Mouse (Mus musculus) embryonic facial prominence, embryonic 11.5 days (tissue): ENCODE data around the gene Robo1. TPM values are rescaled to one million over a fixed set of nuclear protein-coding genes. Genes with fewer than 3 reads are reported as not detected.

Experiments used
- ATAC-seq: fragments of 200-750 bp; cut with Nextera tagmentation; replicated peaks from 2 replicates; pipeline ENCODE4 v1.8.0; 2017; ENCODE audit warnings: low read depth; ENCODE audit not compliant: insufficient number of reproducible peaks, low FRiP score, low TSS enrichment
- DNase-seq: peaks from one replicate; pipeline ENCODE4 v3.0.0-alpha.2; 2015; ENCODE audit warnings: low spot score
- H3K27ac ChIP-seq: fragments of 300-500 bp; sonication (generic); replicated peaks from 2 replicates; pipeline ENCODE4 v1.5.1; 2014; ENCODE audit warnings: mild to moderate bottlenecking, low read depth, low read length, control low read depth
- H3K27me3 ChIP-seq: fragments of 300-500 bp; sonication (generic); 2 replicates; pipeline ENCODE4 v1.6.1; 2014; ENCODE audit warnings: mild to moderate bottlenecking, low read length, moderate library complexity, mixed read lengths; ENCODE audit not compliant: control insufficient read depth, insufficient read depth
- H3K36me3 ChIP-seq: fragments of 300-500 bp; sonication (generic); replicated peaks from 2 replicates; pipeline ENCODE4 v1.6.1; 2014; ENCODE audit warnings: low read depth, mild to moderate bottlenecking, low read length, moderate library complexity, mixed read lengths; ENCODE audit not compliant: control insufficient read depth, insufficient read depth
- H3K4me1 ChIP-seq: fragments of 300-500 bp; sonication (generic); 2 replicates; pipeline ENCODE4 v1.6.1; 2014; ENCODE audit warnings: low read length, mixed read lengths; ENCODE audit not compliant: control insufficient read depth, insufficient read depth
- H3K4me2 ChIP-seq: fragments of 300-500 bp; sonication (generic); 2 replicates; pipeline ENCODE4 v1.6.1; 2014; ENCODE audit warnings: low read depth, mild to moderate bottlenecking, control low read depth, low read length, moderate library complexity
- H3K4me3 ChIP-seq: fragments of 300-500 bp; sonication (generic); 2 replicates; pipeline ENCODE4 v1.5.1; 2014; ENCODE audit warnings: low read depth, low read length, control low read depth
- H3K9ac ChIP-seq: fragments of 300-500 bp; sonication (generic); replicated peaks from 2 replicates; pipeline ENCODE4 v1.6.1; 2014; ENCODE audit warnings: mild to moderate bottlenecking, control low read depth, low read length
- H3K9me3 ChIP-seq: fragments of 300-500 bp; sonication (generic); replicated peaks from 2 replicates; pipeline ENCODE4 v1.6.1; 2016; ENCODE audit warnings: mild to moderate bottlenecking, low read length, inconsistent platforms, mixed read lengths; ENCODE audit not compliant: control insufficient read depth
- WGBS: fragments of 180-500 bp; shearing (Covaris S2); extraction: QIAGEN DNeasy Blood & Tissue Kit; methylation state at CpG from one replicate; pipeline ENCODE4 v1.1.7; 2014; 5-methylcytosine and 5-hydroxymethylcytosine counted together
- polyA plus RNA-seq: library from polyadenylated mRNA; unstranded; fragments of >200 nt; fragmentation: Nextera tagmentation; extraction: Ambion mirVana; gene quantifications from 2 replicates; pipeline ENCODE4 v1.2.1, GENCODE M21; 2014

Gene Robo1
- polyA plus RNA-seq, 1 experiment from 2014 or later = 50.0 TPM

- Histone ChIP-seq H3K27ac (no peak overlapping the region; the same call in 1 of the 2 replicates), H3K9ac (no peak overlapping the region), H3K4me3 (no peak overlapping the region), H3K4me2 (0 out of 2 replicates have a peak overlapping the region, but pooled peaks have one; percentile 2), H3K4me1 (no peaks in the 10 kb centered on the region; the same call in 1 of the 2 replicates), H3K36me3 (no peaks in the 10 kb centered on the region), H3K27me3 (no peaks in the 10 kb centered on the region), H3K9me3 (no peaks in the 10 kb centered on the region)
- ATAC-seq (peak; percentile 71; the same call in 1 of the 2 replicates), DNase-seq (peak; percentile 72)
- WGBS = 31% methylated on average over 3 of the region's 3 CpGs
Observed at GRCm38 (mm10) chr16:72810942-72811341, 502.8 kb downstream of the Robo1 start.

- Histone ChIP-seq H3K27me3 (no peaks in the 10 kb centered on the region), H3K36me3 (no peaks in the 10 kb centered on the region), H3K9me3 (no peaks in the 10 kb centered on the region), H3K4me1 (no peaks in the 10 kb centered on the region; the same call in 1 of the 2 replicates), H3K9ac (no peak overlapping the region), H3K4me2 (no peak overlapping the region), H3K4me3 (no peak overlapping the region), H3K27ac (no peak overlapping the region)
- 40% methylated on average over 5 of the region's 5 CpGs for WGBS
- ATAC-seq (no peak), DNase-seq (no peak)
Observed at GRCm38 (mm10) chr16:72811494-72811893, 503.4 kb downstream of the Robo1 start.

GRCm38 (mm10) chr16:72811908-72812307 lies 503.8 kb downstream of the Robo1 start:
- 22% methylated on average over 3 of the region's 3 CpGs for whole genome bisulfite sequencing
- Histone ChIP-seq H3K9ac (no peak overlapping the region), H3K36me3 (no peaks in the 10 kb centered on the region), H3K4me2 (no peak overlapping the region), H3K9me3 (no peaks in the 10 kb centered on the region), H3K4me3 (no peak overlapping the region), H3K27ac (no peak overlapping the region), H3K4me1 (no peaks in the 10 kb centered on the region; the same call in 1 of the 2 replicates), H3K27me3 (no peaks in the 10 kb centered on the region)
- ATAC-seq = no peak
- DNase-seq = no peak

- ATAC-seq (no peak), DNase-seq (no peak)
- WGBS = 66% methylated on average over 8 of the region's 8 CpGs
- peaks cover 3% of the 10 kb centered on the region; the same call in 1 of the 2 replicates for H3K4me1 ChIP-seq
- no peaks in the 10 kb centered on the region for H3K27me3 ChIP-seq
- no peak overlapping the region for H3K4me3 ChIP-seq
- no peak overlapping the region for H3K27ac ChIP-seq
- H3K9ac ChIP-seq = no peak overlapping the region
- H3K9me3 ChIP-seq = no peaks in the 10 kb centered on the region
- H3K36me3 ChIP-seq = no peaks in the 10 kb centered on the region
- H3K4me2 ChIP-seq = no peak overlapping the region
Observed at GRCm38 (mm10) chr16:72828381-72828780, 520.3 kb downstream of the Robo1 start.

- no peaks in the 10 kb centered on the region for H3K9me3 ChIP-seq
- H3K27ac ChIP-seq = no peak overlapping the region
- no peak overlapping the region for H3K4me3 ChIP-seq
- peaks cover 3% of the 10 kb centered on the region; the same call in 1 of the 2 replicates for H3K4me1 ChIP-seq
- no peak for ATAC-seq
- no peaks in the 10 kb centered on the region for H3K36me3 ChIP-seq
- 41% methylated on average over 8 of the region's 8 CpGs for WGBS
- DNase-seq = no peak
- no peak overlapping the region for H3K9ac ChIP-seq
- no peak overlapping the region for H3K4me2 ChIP-seq
- no peaks in the 10 kb centered on the region for H3K27me3 ChIP-seq
Observed at GRCm38 (mm10) chr16:72829530-72829929, 521.4 kb downstream of the Robo1 start.

- Histone ChIP-seq H3K36me3 (no peaks in the 10 kb centered on the region), H3K27me3 (no peaks in the 10 kb centered on the region), H3K4me2 (no peak overlapping the region), H3K9me3 (no peaks in the 10 kb centered on the region), H3K27ac (no peak overlapping the region), H3K4me1 (peaks cover 3% of the 10 kb centered on the region; the same call in 1 of the 2 replicates), H3K4me3 (no peak overlapping the region), H3K9ac (no peak overlapping the region)
- 25% methylated on average over 5 of the region's 5 CpGs for WGBS
- ATAC-seq (no peak), DNase-seq (no peak)
Observed at GRCm38 (mm10) chr16:72830394-72831056, 522.4 kb downstream of the Robo1 start.

- no peak for DNase-seq
- H3K9ac ChIP-seq = no peak overlapping the region
- no peaks in the 10 kb centered on the region for H3K9me3 ChIP-seq
- no peak overlapping the region for H3K4me3 ChIP-seq
- no peak overlapping the region for H3K27ac ChIP-seq
- no peak for ATAC-seq
- H3K4me2 ChIP-seq = no peak overlapping the region
- no peaks in the 10 kb centered on the region for H3K27me3 ChIP-seq
- 75% methylated on average over 2 of the region's 2 CpGs for WGBS
- no peaks in the 10 kb centered on the region for H3K36me3 ChIP-seq
- H3K4me1 ChIP-seq = peaks cover 3% of the 10 kb centered on the region; the same call in 1 of the 2 replicates
Observed at GRCm38 (mm10) chr16:72834266-72834665, 526.2 kb downstream of the Robo1 start.

GRCm38 (mm10) chr16:72839031-72839430 lies 530.9 kb downstream of the Robo1 start:
- 88% methylated on average over 1 of the region's 1 CpGs for WGBS
- Histone ChIP-seq H3K4me2 (no peak overlapping the region), H3K36me3 (no peaks in the 10 kb centered on the region), H3K4me1 (no peaks in the 10 kb centered on the region), H3K27ac (no peak overlapping the region), H3K9me3 (no peaks in the 10 kb centered on the region), H3K4me3 (no peak overlapping the region), H3K27me3 (no peaks in the 10 kb centered on the region), H3K9ac (no peak overlapping the region)
- ATAC-seq (no peak), DNase-seq (no peak)
